Mouse (Mus musculus): ENCODE results near the gene 3110021N24Rik. TPM values are rescaled to one million over a fixed set of nuclear protein-coding genes. Genes with fewer than 3 reads are reported as not detected.

The 3110021N24Rik gene
- total RNA-seq, 2 experiments from 2014 or later: 0.38 to 1.2 TPM

GRCm38 (mm10) chr4:108793941-108794340 lies 74.5 kb downstream of the 3110021N24Rik start:
- no peak for DNase-seq (ENCODE audit: low spot score in 2 of 2)

GRCm38 (mm10) chr4:108796701-108797100 lies 77.3 kb downstream of the 3110021N24Rik start:
- DNase-seq (ENCODE audit: low spot score in 2 of 2): no peak

- peak; percentile 70 to 78 for DNase-seq (ENCODE audit: low spot score in 2 of 2)
Observed at GRCm38 (mm10) chr4:108798083-108798830, 78.8 kb downstream of the 3110021N24Rik start.

- DNase-seq (ENCODE audit: low spot score in 2 of 2): no peak
Observed at GRCm38 (mm10) chr4:108803535-108803934, 84.1 kb downstream of the 3110021N24Rik start.

- no peak for DNase-seq (ENCODE audit: low spot score in 2 of 2)
Observed at GRCm38 (mm10) chr4:108811142-108811541, 91.7 kb downstream of the 3110021N24Rik start.

GRCm38 (mm10) chr4:108811550-108811949 lies 92.1 kb downstream of the 3110021N24Rik start:
- no peak for DNase-seq (ENCODE audit: low spot score in 2 of 2)

- DNase-seq (ENCODE audit: low spot score in 2 of 2): no peak
Observed at GRCm38 (mm10) chr4:108825677-108826076, 106.2 kb downstream of the 3110021N24Rik start.

GRCm38 (mm10) chr4:108826096-108826495 lies 106.6 kb downstream of the 3110021N24Rik start:
- no peak for DNase-seq (ENCODE audit: low spot score in 2 of 2)

GRCm38 (mm10) chr4:108826643-108827042 lies 107.2 kb downstream of the 3110021N24Rik start:
- DNase-seq (ENCODE audit: low spot score in 2 of 2): no peak

GRCm38 (mm10) chr4:108830698-108831097 lies 111.2 kb downstream of the 3110021N24Rik start:
- DNase-seq (ENCODE audit: low spot score in 2 of 2): no peak

Other genes with a start within 250 kb of the 3110021N24Rik start
- 10 to 100 TPM; 23.4 to 25.9 TPM for gene Prpf38a, start 140.3 kb upstream of the 3110021N24Rik start, total RNA-seq (2021)
- gene Orc1, start 140.2 kb upstream of the 3110021N24Rik start, total RNA-seq (2021): under 1 TPM; 0.10 to 0.29 TPM
- gene Cc2d1b, start 99.7 kb upstream of the 3110021N24Rik start, total RNA-seq (2021): 10 to 100 TPM; 33.4 to 44.0 TPM
- 10 to 100 TPM; 22.3 to 26.9 TPM for gene Zfyve9, start 61.1 kb downstream of the 3110021N24Rik start, total RNA-seq (2021)
- 100 to 1,000 TPM; 115 to 126 TPM for gene Btf3l4, start 114.0 kb downstream of the 3110021N24Rik start, total RNA-seq (2021)
- gene Txndc12, start 115.0 kb downstream of the 3110021N24Rik start, total RNA-seq (2021): 10 to 100 TPM; 66.4 to 68.5 TPM
- gene Kti12, start 128.1 kb downstream of the 3110021N24Rik start, total RNA-seq (2021): 10 to 100 TPM; 30.2 to 33.4 TPM
- not detected for gene A730015C16Rik, start 129.0 kb downstream of the 3110021N24Rik start, total RNA-seq (2021)
- gene Rab3b, start 159.4 kb downstream of the 3110021N24Rik start, total RNA-seq (2021): 10 to 100 TPM; 35.7 to 43.5 TPM

Measured in adrenal gland, adult 18-20 months (tissue).